Mouse (Mus musculus) heart, adult 18-20 months (tissue): ENCODE data around the gene Piwil1. TPM values are rescaled to one million over a fixed set of nuclear protein-coding genes. Genes with fewer than 3 reads are reported as not detected.
A peak's percentile ranks its signal among the peaks of the same experiment; 100 is the strongest.
"Not testable (repeated sequence)": the region's sequence is repeated elsewhere in the genome, so short reads cannot be mapped to it uniquely, and the experiment has no call there.

Source experiments
- DNase-seq, 2 experiments: peaks; one replicate each; pipeline ENCODE4 v3.0.0; 2021 to 2022; ENCODE audit warnings: mixed read lengths in 1 of 2
- total RNA-seq, 2 experiments: library from RNA; stranded (reverse); gene quantifications; 2 replicates each; pipeline ENCODE4 v1.2.3; 2021

The Piwil1 gene
- total RNA-seq, 2 experiments from 2014 or later = not detected

- no peak for DNase-seq
Measured at GRCm38 (mm10) chr5:128710596-128710995, 8.3 kb downstream of the Piwil1 start.

DNA sequence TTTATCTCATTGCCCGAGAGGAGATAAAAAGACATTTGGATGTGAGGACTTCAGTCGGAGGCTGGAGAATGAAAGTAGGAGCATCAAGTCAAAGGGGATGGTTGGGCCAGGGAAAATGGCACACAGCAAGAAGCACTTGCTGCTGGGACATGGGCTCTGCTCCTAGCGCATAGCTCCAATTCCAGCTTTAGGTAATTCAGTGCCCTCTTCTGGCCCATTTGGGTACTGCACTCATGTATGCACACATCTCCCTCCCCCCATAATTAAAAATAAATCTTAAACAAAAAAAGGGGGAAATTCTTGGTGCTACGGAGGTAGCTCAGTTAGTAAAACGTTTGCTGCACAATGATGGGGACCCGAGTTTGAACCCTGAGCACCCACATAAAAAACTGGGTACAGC lies 9.5 kb downstream of the Piwil1 start:
- DNase-seq = no peak

- DNase-seq = no peak
Measured at GRCm38 (mm10) chr5:128715171-128715570, 12.8 kb downstream of the Piwil1 start.

GRCm38 (mm10) chr5:128720461-128720860 lies 18.1 kb downstream of the Piwil1 start:
- DNase-seq = not testable (repeated sequence)

- no peak for DNase-seq
Measured at GRCm38 (mm10) chr5:128729341-128729740, 27.0 kb downstream of the Piwil1 start.

DNA sequence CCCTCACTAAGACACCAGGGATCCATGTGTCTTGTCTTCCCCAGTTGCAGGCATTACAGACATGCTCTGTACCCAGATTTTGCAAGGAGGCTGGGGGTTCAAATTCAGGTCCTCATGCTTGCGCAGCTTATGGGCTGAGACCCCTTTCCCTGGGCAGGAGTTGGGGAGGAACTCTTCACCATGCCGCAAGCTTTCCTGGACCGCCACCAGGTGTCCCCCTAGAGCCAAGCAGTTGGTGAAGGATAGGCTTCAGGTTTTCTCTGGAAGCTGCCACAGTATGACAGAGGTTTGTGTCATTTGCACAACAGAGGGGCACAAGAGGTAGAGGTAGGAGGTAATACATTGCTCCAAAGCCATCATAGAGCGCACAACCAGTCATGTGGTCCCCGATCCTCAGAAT lies 28.3 kb downstream of the Piwil1 start:
- DNase-seq = peak in 1 of 2 experiments; percentile 10

DNA sequence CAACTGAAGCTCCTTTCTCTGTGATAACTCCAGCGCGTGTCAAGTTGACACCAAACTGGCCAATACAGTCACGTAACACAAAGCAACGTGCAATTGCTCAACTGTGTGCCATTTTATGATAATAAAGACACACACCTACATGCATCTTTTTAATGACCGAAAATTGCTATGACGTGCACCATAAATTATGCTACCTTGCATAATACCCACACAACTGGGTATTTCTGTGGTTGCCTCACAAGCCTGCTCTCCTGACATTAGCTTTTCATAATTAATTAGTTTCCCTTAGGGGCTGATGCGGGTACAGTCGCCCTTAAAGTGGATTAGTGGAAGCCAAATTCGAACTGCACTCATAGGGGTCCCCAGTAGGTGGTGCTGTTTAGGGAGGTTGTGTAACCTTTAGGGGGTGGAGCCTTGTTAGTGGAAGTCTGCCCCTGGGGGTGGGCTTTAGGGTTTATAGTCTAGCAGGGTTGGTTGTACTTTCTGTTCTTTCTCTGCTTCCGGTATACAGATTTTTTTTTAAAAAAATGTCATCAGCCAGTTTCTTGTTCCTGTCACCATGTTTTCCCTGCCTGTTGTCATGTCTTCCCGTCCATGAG lies 30.2 kb downstream of the Piwil1 start:
- DNase-seq = no peak

DNA sequence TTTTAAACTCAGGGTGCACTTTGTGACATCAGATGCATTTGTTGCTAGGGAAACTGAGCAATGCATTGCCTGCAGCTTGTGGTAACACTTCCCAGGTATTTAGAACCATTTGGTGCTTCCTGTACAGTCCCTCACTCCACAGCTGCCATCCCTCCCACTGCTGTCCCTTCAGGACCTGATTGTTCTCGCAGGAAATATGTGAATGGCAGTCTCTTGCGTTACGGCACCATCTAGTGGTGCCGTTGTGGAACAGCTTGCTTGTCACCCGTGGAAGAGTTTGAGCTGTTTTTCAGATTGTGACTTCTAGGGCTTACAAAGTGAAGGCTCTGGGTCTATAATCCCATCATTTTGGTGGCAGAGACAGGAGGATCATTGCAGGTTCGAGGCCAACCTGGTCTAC lies 31.6 kb downstream of the Piwil1 start:
- peak; percentile 15 to 38 for DNase-seq

GRCm38 (mm10) chr5:128735921-128736320 lies 33.6 kb downstream of the Piwil1 start:
- no peak for DNase-seq

- no peak for DNase-seq
Measured at GRCm38 (mm10) chr5:128739168-128739837, 37.0 kb downstream of the Piwil1 start.

DNA sequence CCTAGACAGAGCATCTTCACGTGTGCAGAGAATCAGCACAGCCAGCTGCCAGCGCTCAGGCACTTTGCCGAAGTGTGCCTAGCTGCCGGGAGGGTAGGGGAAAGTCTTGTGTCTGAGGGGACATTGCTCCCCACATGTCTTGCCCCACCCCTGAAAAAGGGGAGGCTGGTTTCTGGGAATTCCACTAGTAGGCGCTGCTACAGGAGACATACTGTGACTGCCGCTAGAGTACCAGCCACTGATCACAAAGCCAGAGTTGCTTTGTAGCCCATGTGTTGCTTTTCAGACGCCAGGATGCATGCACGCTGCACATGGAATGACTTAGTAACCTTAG lies 37.5 kb downstream of the Piwil1 start:
- DNase-seq = no peak

GRCm38 (mm10) chr5:128744351-128744750 lies 42.0 kb downstream of the Piwil1 start:
- DNase-seq = no peak

- no peak for DNase-seq
Measured at GRCm38 (mm10) chr5:128745206-128745605, 42.9 kb downstream of the Piwil1 start.

GRCm38 (mm10) chr5:128746261-128746660 lies 43.9 kb downstream of the Piwil1 start:
- DNase-seq = no peak

DNA sequence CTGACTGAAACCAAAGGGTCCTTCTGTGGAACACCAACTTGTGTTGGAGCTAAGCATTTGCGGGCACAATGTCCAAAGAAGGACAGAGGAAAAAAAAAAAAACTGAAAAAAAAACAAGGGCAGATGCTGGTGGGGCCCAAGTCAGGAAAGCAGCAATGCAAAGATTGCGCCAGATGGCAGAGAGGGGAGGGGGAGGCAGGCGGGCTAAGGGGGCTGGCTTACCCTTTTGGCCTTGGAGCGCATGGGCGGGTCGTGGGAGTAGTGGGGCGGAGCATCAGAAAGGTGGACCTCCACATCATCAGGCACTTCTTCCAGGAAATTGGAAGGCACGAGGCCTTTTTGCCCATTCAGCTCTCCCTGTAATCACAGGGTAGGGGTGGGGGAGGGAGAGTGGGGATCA lies 58.8 kb downstream of the Piwil1 start:
- DNase-seq = no peak

- no peak for DNase-seq
Measured at GRCm38 (mm10) chr5:128769026-128769631, 66.8 kb downstream of the Piwil1 start.

DNA sequence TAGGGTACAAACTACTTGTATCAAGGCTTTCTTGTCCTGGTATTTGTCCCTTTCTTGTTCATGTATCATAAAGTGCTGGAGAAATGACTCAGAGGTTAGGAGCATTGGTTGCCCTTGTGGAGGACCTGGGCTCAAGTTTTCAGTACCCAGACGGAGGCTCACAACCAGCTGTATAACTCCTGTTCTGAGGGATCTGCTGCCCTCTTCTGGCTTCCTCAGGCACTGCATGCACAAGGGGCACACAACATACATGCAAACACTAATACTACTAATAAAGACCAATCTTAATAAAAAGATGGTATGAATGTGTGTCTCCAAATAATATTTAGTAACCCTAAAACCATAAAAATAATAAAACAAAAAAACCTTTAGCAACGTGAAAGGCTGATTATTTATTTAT lies 74.1 kb downstream of the Piwil1 start:
- DNase-seq = no peak

- DNase-seq = no peak
Measured at GRCm38 (mm10) chr5:128781621-128782020, 79.3 kb downstream of the Piwil1 start.

DNA sequence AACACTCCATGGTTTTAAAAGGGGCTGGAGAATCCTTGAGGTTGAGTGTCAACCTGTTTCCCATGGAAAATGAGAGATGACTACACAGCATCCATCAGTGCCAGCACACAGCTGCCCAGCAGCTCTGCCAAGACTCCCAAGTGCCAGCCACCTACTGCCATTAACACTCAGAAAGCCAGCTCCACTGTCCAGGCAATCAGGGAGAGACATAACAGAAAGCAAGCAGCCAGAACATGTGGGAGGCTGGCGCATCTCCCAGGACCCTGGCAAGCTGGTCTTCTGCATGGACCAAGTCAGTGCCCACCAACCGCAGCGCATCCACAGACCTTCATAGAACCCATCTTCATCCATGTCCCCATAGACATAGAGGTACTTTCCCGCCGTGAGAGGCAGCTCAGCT lies 98.3 kb downstream of the Piwil1 start:
- no peak for DNase-seq
